Mouse (Mus musculus) olfactory bulb, adult 2 months (tissue): Measurements from ENCODE around the gene Eva1b. TPM values are rescaled to one million over a fixed set of nuclear protein-coding genes. Genes with fewer than 3 reads are reported as not detected.
A peak's percentile ranks its signal among the peaks of the same experiment; 100 is the strongest.

Experiments used
- H3K27ac ChIP-seq: fragments of 200-500 bp; 2 replicates; pipeline ENCODE4 v1.5.1; 2012; ENCODE audit warnings: low read depth, low read length; ENCODE audit not compliant: insufficient read depth
- H3K4me1 ChIP-seq: fragments of 200-500 bp; 2 replicates; pipeline ENCODE4 v1.6.1; 2012; ENCODE audit warnings: low read length; ENCODE audit not compliant: control insufficient read depth, insufficient read depth
- H3K4me3 ChIP-seq: fragments of 200-500 bp; 2 replicates; pipeline ENCODE4 v1.5.1; 2012; ENCODE audit warnings: mild to moderate bottlenecking, low read depth, low read length, moderate library complexity; ENCODE audit not compliant: insufficient read depth
- CTCF ChIP-seq: fragments of 200-500 bp; IDR thresholded peaks from 2 replicates; pipeline ENCODE4 v1.5.1; 2012; ENCODE audit warnings: low read depth, mild to moderate bottlenecking, low read length, moderate library complexity; ENCODE audit not compliant: insufficient read depth
- POLR2A ChIP-seq: fragments of 200-500 bp; IDR thresholded peaks from 2 replicates; pipeline ENCODE4 v1.6.1; 2012; ENCODE audit warnings: mild to moderate bottlenecking, low read depth, low read length, moderate library complexity; ENCODE audit not compliant: insufficient read depth
- WGBS: fragments of 180-500 bp; shearing (Covaris S2); methylation state at CpG from one replicate; pipeline ENCODE4 v1.1.7; 2018; 5-methylcytosine and 5-hydroxymethylcytosine counted together
- polyA plus RNA-seq: library from polyadenylated mRNA; stranded (reverse); fragments of >200 nt; gene quantifications from 2 replicates; pipeline ENCODE4 v1.2.4, GENCODE M21; 2012; ENCODE audit warnings: low replicate concordance; ENCODE audit not compliant: missing spikeins, insufficient read depth, insufficient read length

Eva1b gene
- polyA plus RNA-seq, 1 experiment: not detected

- H3K27ac ChIP-seq: no peak overlapping the region
- no peak for TF ChIP-seq CTCF
- no peak for TF ChIP-seq POLR2A
- H3K4me1 ChIP-seq: peaks cover 58% of the 10 kb centered on the region
- no peak overlapping the region for H3K4me3 ChIP-seq
- 85% methylated on average over 4 of the region's 4 CpGs for WGBS
Measured at GRCm38 (mm10) chr4:126134639-126135038, 12.9 kb upstream of the Eva1b start.

- no peak for TF ChIP-seq CTCF
- no peak for TF ChIP-seq POLR2A
- peaks cover 48% of the 10 kb centered on the region for H3K4me1 ChIP-seq
- WGBS: 70% methylated on average over 4 of the region's 4 CpGs
Measured at GRCm38 (mm10) chr4:126137773-126138172, 9.8 kb upstream of the Eva1b start.

GRCm38 (mm10) chr4:126141021-126141420, 6.5 kb upstream of the Eva1b start:
- Histone ChIP-seq H3K27ac (no peak overlapping the region), H3K4me3 (no peak overlapping the region), H3K4me1 (peaks cover 36% of the 10 kb centered on the region)
- TF ChIP-seq POLR2A: no peak
- TF ChIP-seq CTCF: no peak
- WGBS: 52% methylated on average over 5 of the region's 5 CpGs

More at GRCm38 (mm10) chr4:126137773-126138172, 9.8 kb upstream of the Eva1b start:
- Histone ChIP-seq H3K27ac (no peak overlapping the region), H3K4me3 (no peak overlapping the region)

GRCm38 (mm10) chr4:126145396-126145795, 2.1 kb upstream of the Eva1b start:
- TF ChIP-seq CTCF (no peak), POLR2A (no peak)
- 68% methylated on average over 4 of the region's 4 CpGs for WGBS
- peaks cover 39% of the 10 kb centered on the region for H3K4me1 ChIP-seq

GRCm38 (mm10) chr4:126146974-126147532, 491 bp upstream of the Eva1b start:
- Histone ChIP-seq H3K27ac (no peak overlapping the region), H3K4me3 (no peak overlapping the region), H3K4me1 (peaks cover 31% of the 10 kb centered on the region)
- 82% methylated on average over 9 of the region's 9 CpGs for WGBS
- TF ChIP-seq CTCF: no peak

More at GRCm38 (mm10) chr4:126145396-126145795, 2.1 kb upstream of the Eva1b start:
- H3K4me3 ChIP-seq: no peak overlapping the region
- H3K27ac ChIP-seq: no peak overlapping the region

- peaks cover 31% of the 10 kb centered on the region for H3K4me1 ChIP-seq
- peak overlapping the region; percentile 58 for H3K4me3 ChIP-seq
- TF ChIP-seq POLR2A: no peak
- TF ChIP-seq CTCF: no peak
- no peak overlapping the region for H3K27ac ChIP-seq
- WGBS: 2% methylated on average over 67 of the region's 67 CpGs
Measured at GRCm38 (mm10) chr4:126148161-126148961, 817 bp downstream of the Eva1b start.

GRCm38 (mm10) chr4:126149041-126149676, 1.6 kb downstream of the Eva1b start:
- H3K4me1 ChIP-seq: peaks cover 31% of the 10 kb centered on the region
- peak overlapping the region; percentile 58 for H3K4me3 ChIP-seq
- WGBS: 47% methylated on average over 42 of the region's 42 CpGs
- H3K27ac ChIP-seq: no peak overlapping the region
- TF ChIP-seq CTCF (no peak), POLR2A (no peak)

- TF ChIP-seq POLR2A: no peak
- TF ChIP-seq CTCF: no peak
- H3K4me3 ChIP-seq: no peak overlapping the region
- 84% methylated on average over 10 of the region's 10 CpGs for WGBS
Measured at GRCm38 (mm10) chr4:126149798-126150197, 2.3 kb downstream of the Eva1b start.

More at GRCm38 (mm10) chr4:126149798-126150197, 2.3 kb downstream of the Eva1b start:
- Histone ChIP-seq H3K27ac (no peak overlapping the region), H3K4me1 (peaks cover 31% of the 10 kb centered on the region)
